In genomic region chr3:79548681-79549437, GRCm38 (mm10) we compare ENCODE assay signal across 16 mouse cellular contexts. TPM values are rescaled to one million over a fixed set of nuclear protein-coding genes. Genes with fewer than 3 reads are reported as not detected.
DNase-seq lines count a peak whose midpoint lies in the region; ATAC-seq and TF ChIP-seq lines count a peak whose summit lies in the region.
"Had no signal": no experiment of that assay in that cellular context is flagged by ENCODE, and none has a peak within 500 bp of the region (broad histone marks: within the 10 kb centered on the region; RNA-seq: fewer than 3 reads in every experiment).

No protein-coding gene starts in this region.

- 0 out of 2 replicates have a peak, but pooled peaks have one; percentile 15 for ATAC-seq in forebrain, embryonic 16.5 days
- no peak for ATAC-seq in forebrain, postnatal 0 days
- ATAC-seq in kidney, embryonic 16.5 days (ENCODE audit: low FRiP score, low TSS enrichment), result 0 out of 2 replicates have a peak, but pooled peaks have one; percentile 23
- ATAC-seq in kidney, embryonic 15.5 days (replicated peaks; ENCODE audit: low FRiP score), result no peak
- ATAC-seq: forebrain, embryonic 15.5 days; intestine, embryonic 16.5 days; midbrain, embryonic 15.5 days had no signal

- H3K27me3 ChIP-seq in forebrain, embryonic 16.5 days (replicated peaks; ENCODE audit: control insufficient read depth, insufficient read depth, low read length), result no peaks in the 10 kb centered on the region
- H3K27me3 ChIP-seq in forebrain, postnatal 0 days (ENCODE audit: insufficient read depth, low read length), result no peaks in the 10 kb centered on the region
- no peaks in the 10 kb centered on the region for H3K27me3 ChIP-seq in kidney, embryonic 16.5 days (ENCODE audit: insufficient read depth, low read length)
- no peaks in the 10 kb centered on the region for H3K27me3 ChIP-seq in kidney, embryonic 15.5 days
- H3K27me3 ChIP-seq: forebrain, embryonic 15.5 days; hindbrain, embryonic 15.5 days; midbrain, embryonic 15.5 days had no signal

- no peaks in the 10 kb centered on the region for H3K9me3 ChIP-seq in forebrain, embryonic 16.5 days (ENCODE audit: control insufficient read depth, low read length)
- H3K9me3 ChIP-seq in forebrain, postnatal 0 days (ENCODE audit: low read length), result no peaks in the 10 kb centered on the region
- H3K9me3 ChIP-seq in kidney, embryonic 16.5 days (ENCODE audit: low read length), result no peaks in the 10 kb centered on the region
- no peaks in the 10 kb centered on the region for H3K9me3 ChIP-seq in kidney, embryonic 15.5 days (replicated peaks)
- H3K9me3 ChIP-seq: forebrain, embryonic 15.5 days; hindbrain, embryonic 15.5 days; midbrain, embryonic 15.5 days had no signal

- no peaks in the 10 kb centered on the region for H3K4me1 ChIP-seq in forebrain, embryonic 16.5 days (replicated peaks; ENCODE audit: control insufficient read depth, insufficient read depth, low read length)
- no peaks in the 10 kb centered on the region; the same call in 1 of the 2 replicates for H3K4me1 ChIP-seq in forebrain, postnatal 0 days (ENCODE audit: insufficient read depth)
- H3K4me1 ChIP-seq in kidney, embryonic 16.5 days (ENCODE audit: insufficient read depth, low read length), result no peaks in the 10 kb centered on the region
- peaks cover 3% of the 10 kb centered on the region; the same call in 1 of the 2 replicates for H3K4me1 ChIP-seq in kidney, embryonic 15.5 days
- H3K4me1 ChIP-seq: hindbrain, embryonic 15.5 days; midbrain, embryonic 15.5 days had no signal

- DNase-seq in forebrain, postnatal 0 days, result no peak
- peak; percentile 21 for DNase-seq in lung, postnatal 10 days
- no peak for DNase-seq in lung, postnatal 14 days
- DNase-seq in ovary, postnatal 36 days (ENCODE audit: low spot score), result no peak
- DNase-seq: adrenal gland, postnatal 25 days; liver; right cerebral cortex, postnatal 25 days had no signal

- TF ChIP-seq CTCF in forebrain, postnatal 0 days (IDR thresholded peaks at IDR 0.05; ENCODE audit: low read depth), result no peak

- H3K36me3 ChIP-seq in forebrain, embryonic 16.5 days (ENCODE audit: control insufficient read depth, insufficient read depth), result no peaks in the 10 kb centered on the region
- no peaks in the 10 kb centered on the region for H3K36me3 ChIP-seq in forebrain, postnatal 0 days (ENCODE audit: insufficient read depth)
- H3K36me3 ChIP-seq in kidney, embryonic 16.5 days (ENCODE audit: insufficient read depth, low read length), result no peaks in the 10 kb centered on the region
- 0 out of 2 replicates have a peak, but pooled peaks cover 4% of the 10 kb centered on the region for H3K36me3 ChIP-seq in kidney, embryonic 15.5 days
- H3K36me3 ChIP-seq: forebrain, embryonic 15.5 days; hindbrain, embryonic 15.5 days; midbrain, embryonic 15.5 days had no signal

- no peak overlapping the region for H3K4me2 ChIP-seq in forebrain, embryonic 16.5 days (ENCODE audit: low read length)
- H3K4me2 ChIP-seq in forebrain, postnatal 0 days (ENCODE audit: low read depth), result no peak overlapping the region
- no peak overlapping the region for H3K4me2 ChIP-seq in kidney, embryonic 16.5 days (replicated peaks; ENCODE audit: low read depth, low read length)
- H3K4me2 ChIP-seq in kidney, embryonic 15.5 days, result no peak overlapping the region
- H3K4me2 ChIP-seq: forebrain, embryonic 15.5 days; hindbrain, embryonic 15.5 days; midbrain, embryonic 15.5 days had no signal

- 87% methylated on average over 17 of the region's 17 CpGs for WGBS in forebrain, embryonic 16.5 days
- WGBS in forebrain, postnatal 0 days, result 87% methylated on average over 17 of the region's 17 CpGs
- 77% methylated on average over 17 of the region's 17 CpGs for WGBS in kidney, embryonic 16.5 days
- 76% methylated on average over 17 of the region's 17 CpGs for WGBS in kidney, embryonic 15.5 days

- no peak overlapping the region for H3K4me3 ChIP-seq in forebrain, embryonic 16.5 days (replicated peaks; ENCODE audit: low read length)
- H3K4me3 ChIP-seq in forebrain, postnatal 0 days (ENCODE audit: low read depth, low read length), result no peak overlapping the region
- H3K4me3 ChIP-seq in kidney, embryonic 16.5 days (ENCODE audit: low read length), result no peak overlapping the region
- H3K4me3 ChIP-seq in kidney, embryonic 15.5 days (replicated peaks), result no peak overlapping the region
- H3K4me3 ChIP-seq: forebrain, embryonic 15.5 days; hindbrain, embryonic 15.5 days; midbrain, embryonic 15.5 days; myocyte had no signal

- no peak overlapping the region for H3K9ac ChIP-seq in forebrain, embryonic 16.5 days (replicated peaks; ENCODE audit: low read depth, low read length)
- no peak overlapping the region for H3K9ac ChIP-seq in forebrain, postnatal 0 days
- no peak overlapping the region for H3K9ac ChIP-seq in kidney, embryonic 16.5 days (replicated peaks; ENCODE audit: low read length)
- no peak overlapping the region for H3K9ac ChIP-seq in kidney, embryonic 15.5 days
- H3K9ac ChIP-seq: forebrain, embryonic 15.5 days; hindbrain, embryonic 15.5 days; midbrain, embryonic 15.5 days had no signal

- no peak overlapping the region for H3K27ac ChIP-seq in forebrain, embryonic 16.5 days (ENCODE audit: low read length)
- no peak overlapping the region for H3K27ac ChIP-seq in forebrain, postnatal 0 days (ENCODE audit: low read depth, low read length)
- H3K27ac ChIP-seq in kidney, embryonic 16.5 days (ENCODE audit: low read length), result no peak overlapping the region
- H3K27ac ChIP-seq in kidney, embryonic 15.5 days, result no peak overlapping the region
- H3K27ac ChIP-seq: hindbrain, embryonic 15.5 days; kidney, postnatal 0 days; midbrain, embryonic 15.5 days had no signal

RNA-seq across cellular contexts. Expression of gene Fnip2, which starts 18.7 kb away (rescaled TPM):
- polyA plus RNA-seq in forebrain, embryonic 16.5 days (2015; fragmentation: Nextera tagmentation; extraction: Ambion mirVana), result 4.0 and 5.7 TPM in 2 replicates
- 31.2 and 37.7 TPM in 2 replicates for total RNA-seq in forebrain, postnatal 0 days (2014; rRNA removed)
- polyA plus RNA-seq in forebrain, postnatal 0 days (2015; fragmentation: Nextera tagmentation; extraction: Ambion mirVana), result 3.1 and 5.1 TPM in 2 replicates
- 3.2 and 3.8 TPM in 2 replicates for polyA plus RNA-seq in kidney, embryonic 16.5 days (2015; fragmentation: Nextera tagmentation; extraction: Ambion mirVana)
- polyA plus RNA-seq in kidney, embryonic 15.5 days (2015; fragmentation: Nextera tagmentation; extraction: Ambion mirVana), result 3.8 and 4.8 TPM in 2 replicates

RNA-seq across cellular contexts. Expression of gene Ppid, which starts 42.3 kb away (rescaled TPM):
- polyA plus RNA-seq in forebrain, embryonic 16.5 days (2015; fragmentation: Nextera tagmentation; extraction: Ambion mirVana), result 161 and 169 TPM in 2 replicates
- total RNA-seq in forebrain, postnatal 0 days (2014; rRNA removed), result 90.5 and 106 TPM in 2 replicates
- polyA plus RNA-seq in forebrain, postnatal 0 days (2015; fragmentation: Nextera tagmentation; extraction: Ambion mirVana), result 132 and 135 TPM in 2 replicates
- polyA plus RNA-seq in kidney, embryonic 16.5 days (2015; fragmentation: Nextera tagmentation; extraction: Ambion mirVana), result 160 and 165 TPM in 2 replicates
- 168 and 181 TPM in 2 replicates for polyA plus RNA-seq in kidney, embryonic 15.5 days (2015; fragmentation: Nextera tagmentation; extraction: Ambion mirVana)

Comparison
In these comparisons a context has a peak if more than half of its experiments do, and no peak if none do; other contexts are left out.
1. ATAC-seq: peak in forebrain, embryonic 16.5 days (single experiment) and kidney, embryonic 16.5 days (single experiment); none in forebrain, postnatal 0 days (single experiment) and kidney, embryonic 15.5 days (single experiment).